Mouse (Mus musculus): ENCODE results near the gene Zfp831.

GRCm38 (mm10) chr2:174606376-174606775 lies 37.0 kb upstream of the Zfp831 start:
- TF ChIP-seq GATA1 (IDR thresholded peaks at IDR 0.05; ENCODE audit: low read length), result no peak
- no peak for TF ChIP-seq TAL1 (IDR thresholded peaks at IDR 0.05; ENCODE audit: low read length)
